Mouse (Mus musculus) liver, embryonic 14.5 days (tissue): ENCODE data around the gene Asb18.

ENCODE experiments used
- CTCF ChIP-seq: IDR thresholded peaks from 2 replicates; pipeline ENCODE4 v1.5.1; 2016; ENCODE audit warnings: antibody characterized with exemption, low read depth, control low read depth
- EP300 ChIP-seq: IDR thresholded peaks from 2 replicates; pipeline ENCODE4 v1.6.1; 2016; ENCODE audit warnings: antibody characterized with exemption, low read depth

GRCm38 (mm10) chr1:89931120-89931519 lies 83.3 kb downstream of the Asb18 start, which contains the start of gene Gbx2:
- TF ChIP-seq CTCF (no peak), EP300 (no peak)
